Mouse (Mus musculus): ENCODE results near the gene Olfr510.
"Not testable (repeated sequence)": the region's sequence is repeated elsewhere in the genome, so short reads cannot be mapped to it uniquely, and the experiment has no call there.

The Olfr510 gene

DNA sequence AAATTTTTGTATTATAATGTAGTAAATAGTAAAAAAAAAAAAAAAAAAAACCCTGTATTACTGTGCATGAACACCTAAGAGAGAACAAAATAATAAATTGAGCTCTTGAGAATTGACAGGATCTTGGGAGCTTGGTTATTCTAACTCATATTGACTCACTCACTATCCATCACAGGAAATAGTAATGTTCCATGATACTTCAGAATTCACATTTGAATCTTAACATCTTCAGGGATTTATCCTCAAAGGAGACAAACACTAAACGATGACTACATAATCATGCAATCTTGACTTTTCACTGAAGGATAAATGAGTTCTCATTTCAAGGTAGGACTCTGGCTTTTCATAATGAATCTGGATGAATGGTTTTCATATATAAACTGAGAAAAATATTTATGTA, at the start of gene Olfr510:
Gene Olfr510 (plus strand): TSS at position 301 of the 400 bp plus-strand sequence.
- no peak for DNase-seq (ENCODE audit: low read depth, low spot score)

DNA sequence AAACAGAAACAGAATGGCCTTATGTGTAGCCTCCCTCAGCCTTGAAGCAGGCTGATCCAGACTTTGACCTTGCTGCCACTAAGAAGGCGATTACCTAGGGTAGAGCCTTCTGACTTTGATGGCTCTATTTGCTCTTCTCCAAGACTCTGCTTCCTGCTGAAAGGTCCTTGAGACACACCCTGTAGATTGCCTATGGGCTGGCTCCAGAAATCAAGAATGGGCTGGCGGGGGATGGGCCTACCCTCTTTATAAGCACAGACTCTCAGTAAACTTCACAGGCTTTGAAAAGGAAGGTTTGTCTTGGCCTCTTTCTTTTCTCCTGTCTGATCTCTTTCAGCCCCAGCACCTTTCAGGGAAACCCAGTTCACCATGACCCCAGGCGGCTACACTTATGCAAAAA, 49.4 kb upstream of the Olfr510 start:
- DNase-seq (ENCODE audit: low read depth, low spot score): not testable (repeated sequence)

DNA sequence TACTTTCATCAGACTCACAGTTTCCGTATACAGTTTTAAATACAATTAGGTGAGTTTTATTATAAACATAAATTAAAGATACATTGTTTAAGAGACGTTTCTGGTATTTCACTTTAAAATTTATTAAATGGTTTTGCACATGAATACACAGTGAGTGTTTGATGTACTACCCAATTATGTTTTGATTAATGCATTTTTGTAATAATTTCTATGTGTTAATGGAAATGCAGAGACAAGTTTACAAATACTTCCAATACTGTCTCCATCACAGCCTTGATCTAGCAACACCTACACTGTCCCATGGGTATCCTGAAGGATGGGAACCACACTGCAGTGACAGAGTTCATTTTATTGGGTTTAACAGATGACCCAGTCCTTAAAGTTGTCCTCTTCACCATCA, 44.7 kb upstream of the Olfr510 start, which contains the start of gene Olfr507:
Gene Olfr507 (plus strand): TSS at position 301 of the 400 bp plus-strand sequence.
- no peak for DNase-seq (ENCODE audit: low read depth, low spot score)

DNA sequence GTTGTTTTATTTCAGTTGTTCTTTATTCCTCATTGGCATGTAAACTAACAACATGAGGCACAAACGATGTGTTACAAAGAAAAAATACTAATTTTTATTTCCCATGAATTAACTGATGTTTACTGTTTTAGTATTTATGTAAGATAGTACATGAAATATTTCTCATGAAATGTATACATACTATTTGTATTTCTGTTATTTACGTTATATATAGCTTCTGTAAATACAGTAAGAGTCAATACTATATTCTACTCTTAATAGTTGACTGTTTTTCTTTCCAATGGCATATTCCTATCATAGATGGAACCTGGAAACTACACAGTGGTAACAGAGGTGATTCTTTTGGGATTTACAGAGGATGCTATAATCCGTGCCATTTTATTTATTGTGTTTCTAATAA, 36.5 kb upstream of the Olfr510 start, which contains the start of gene Olfr508:
Gene Olfr508 (plus strand): TSS at position 301 of the 400 bp plus-strand sequence.
- no peak for DNase-seq (ENCODE audit: low read depth, low spot score)

DNA sequence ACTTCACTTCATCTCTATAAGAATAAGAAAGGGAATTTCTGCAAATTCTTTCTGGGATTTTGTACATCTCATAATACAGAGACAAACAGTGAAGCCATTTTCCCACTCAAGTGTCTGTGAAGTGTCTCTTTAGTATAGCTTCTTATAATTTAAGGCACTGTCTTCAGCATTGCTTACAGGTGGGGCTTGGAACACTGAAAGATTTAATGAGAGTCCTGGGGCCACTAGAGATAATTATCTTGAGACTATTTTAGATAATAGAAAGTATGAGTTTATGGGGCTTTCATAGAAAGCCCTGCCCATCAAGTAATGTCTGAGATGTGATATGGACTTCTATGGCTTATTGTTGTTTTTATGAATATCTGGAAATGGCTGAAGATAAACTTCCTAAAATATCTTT, 14.4 kb upstream of the Olfr510 start, which contains the start of gene Olfr509:
Gene Olfr509 (minus strand): TSS at position 101 of the 400 bp plus-strand sequence.
- DNase-seq (ENCODE audit: low read depth, low spot score): no peak

DNA sequence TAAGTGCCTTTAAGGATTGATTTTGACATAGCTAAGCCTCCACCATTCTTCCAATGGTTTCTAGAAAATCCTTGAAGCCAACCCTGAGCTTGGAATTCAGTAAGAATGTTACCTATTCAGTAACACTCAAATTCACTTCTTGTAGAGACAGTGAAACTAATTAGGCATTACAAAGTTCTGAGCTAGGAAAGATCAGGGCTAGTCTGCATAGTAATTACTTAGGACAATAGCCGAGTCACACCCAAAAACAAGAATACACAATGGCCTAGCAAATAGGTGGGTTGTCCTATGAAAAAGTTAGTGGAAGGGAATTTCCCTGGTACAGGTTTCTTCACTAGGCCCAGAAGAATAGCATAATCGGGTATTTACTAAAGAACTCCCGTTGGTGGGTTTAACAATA, 3.8 kb upstream of the Olfr510 start:
- no peak for DNase-seq (ENCODE audit: low read depth, low spot score)

DNA sequence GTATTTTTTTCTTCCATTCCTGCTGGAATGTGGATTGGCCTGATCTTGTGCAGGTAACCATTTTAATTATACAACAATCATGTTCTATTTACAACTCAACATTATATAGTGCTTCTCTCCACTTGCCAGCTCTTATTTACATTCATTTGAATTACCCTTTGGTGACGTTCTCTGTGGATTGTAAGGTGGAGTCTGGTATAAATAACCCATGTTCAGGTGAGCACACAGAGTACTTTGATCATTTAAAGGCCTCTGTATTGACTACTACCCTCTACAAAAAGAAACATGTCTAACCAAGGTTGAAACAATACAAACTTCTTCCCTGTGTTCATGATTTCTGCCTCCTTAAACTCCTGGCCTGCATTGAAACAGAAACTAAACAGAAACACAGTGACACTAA, 4.8 kb downstream of the Olfr510 start:
- DNase-seq (ENCODE audit: low read depth, low spot score): no peak

DNA sequence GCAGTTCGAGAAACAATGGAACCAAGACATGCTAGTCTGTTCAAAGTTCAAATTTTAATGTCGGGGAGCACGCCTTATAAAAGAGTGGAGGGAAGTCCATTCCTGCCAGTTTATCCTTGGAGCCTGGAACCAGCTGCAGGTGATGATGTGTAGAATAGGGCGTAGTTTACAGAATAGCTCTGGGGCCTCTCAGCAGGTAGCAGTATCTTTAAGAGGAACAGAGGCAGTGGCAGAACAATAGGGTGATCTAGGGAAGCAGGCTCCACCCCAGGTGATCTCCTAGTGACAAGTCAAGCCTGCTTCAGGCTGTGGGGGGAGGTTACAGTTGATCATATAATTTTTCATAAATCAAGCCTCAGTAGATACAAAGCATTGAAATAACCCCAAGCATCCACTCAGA, 12.7 kb downstream of the Olfr510 start:
- no peak for DNase-seq (ENCODE audit: low read depth, low spot score)

DNA sequence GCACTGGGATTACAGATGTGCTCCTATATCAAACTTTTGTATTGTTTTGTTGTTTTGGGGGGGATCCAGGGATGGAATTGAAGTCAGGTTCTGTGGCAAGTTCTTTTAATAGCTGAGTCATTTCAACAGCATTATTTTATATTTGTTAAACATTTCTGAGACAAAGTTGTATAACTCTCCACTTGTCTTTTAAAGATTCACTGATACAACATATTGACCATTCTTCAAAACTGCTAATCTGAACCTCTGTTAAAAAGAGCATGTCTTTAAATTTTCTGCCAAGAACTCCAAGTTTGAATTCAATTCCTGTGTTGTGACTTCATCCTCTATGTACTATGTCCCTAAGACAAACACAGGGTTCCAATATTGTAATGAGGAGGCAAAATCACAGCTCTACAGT, 46.8 kb downstream of the Olfr510 start, which contains the start of gene Olfr512:
Gene Olfr512 (plus strand): TSS at position 301 of the 400 bp plus-strand sequence.
- DNase-seq (ENCODE audit: low read depth, low spot score): no peak

Data from skeletal muscle tissue, adult 2 months (tissue).